Mouse (Mus musculus) embryonic fibroblast, embryonic 13.5 days (primary cell): Measurements from ENCODE around the gene Nip7. TPM values are rescaled to one million over a fixed set of nuclear protein-coding genes. Genes with fewer than 3 reads are reported as not detected.
A peak's percentile ranks its signal among the peaks of the same experiment; 100 is the strongest.
"Not testable (repeated sequence)": the region's sequence is repeated elsewhere in the genome, so short reads cannot be mapped to it uniquely, and the experiment has no call there.

Experiments used
- H3K27ac ChIP-seq: 2 replicates; pipeline ENCODE4 v1.5.1; 2012; ENCODE audit warnings: low read length, control low read depth, inconsistent platforms; ENCODE audit not compliant: insufficient read depth
- H3K4me1 ChIP-seq: 2 replicates; pipeline ENCODE4 v1.6.1; 2011; ENCODE audit warnings: low read length; ENCODE audit not compliant: control insufficient read depth, insufficient read depth
- H3K4me3 ChIP-seq: 2 replicates; pipeline ENCODE4 v1.5.1; 2011; ENCODE audit warnings: mild to moderate bottlenecking, control low read depth, low read length; ENCODE audit not compliant: insufficient read depth
- CTCF ChIP-seq: IDR thresholded peaks from 2 replicates; pipeline ENCODE4 v1.5.1; 2011; ENCODE audit warnings: mild to moderate bottlenecking, control low read depth, low read length, moderate library complexity, borderline replicate concordance; ENCODE audit not compliant: insufficient read depth
- POLR2A ChIP-seq: IDR thresholded peaks from 2 replicates; pipeline ENCODE4 v1.6.1; 2011; ENCODE audit warnings: low read depth, mild to moderate bottlenecking, control low read depth, low read length, moderate library complexity
- polyA plus RNA-seq: library from polyadenylated mRNA; stranded (reverse); fragments of >200 nt; gene quantifications from 2 replicates; pipeline ENCODE4 v1.2.4, GENCODE M21; 2011; ENCODE audit warnings: low read depth; ENCODE audit not compliant: missing spikeins, insufficient read length

The Nip7 gene
- polyA plus RNA-seq, 1 experiment = 71.2 TPM

GRCm38 (mm10) chr8:107096366-107097036, 39.8 kb downstream of the Nip7 start, which contains the start of gene Terf2:
TSS of gene Terf2 (minus strand) at chr8:107096547.
- TF ChIP-seq CTCF (no peak), POLR2A (peak; percentile 54)
- peaks cover 6% of the 10 kb centered on the region; the same call in 1 of the 2 replicates for H3K4me1 ChIP-seq
- H3K4me3 ChIP-seq = peak within 1 kb of the TSS; percentile 99
- peak within 1 kb of the TSS; percentile 57 for H3K27ac ChIP-seq

- Histone ChIP-seq H3K4me3 (no peak overlapping the region), H3K27ac (peak overlapping the region; percentile 78), H3K4me1 (no peaks in the 10 kb centered on the region)
- TF ChIP-seq POLR2A = no peak
- TF ChIP-seq CTCF = no peak
These were observed 44.0 kb downstream of the Nip7 start for GRCm38 (mm10) chr8:107100635-107101034.

GRCm38 (mm10) chr8:107104547-107104946, 47.9 kb downstream of the Nip7 start:
- Histone ChIP-seq H3K4me1 (no peaks in the 10 kb centered on the region; the same call in 1 of the 2 replicates), H3K4me3 (no peak overlapping the region), H3K27ac (no peak overlapping the region)
- peak; percentile 83 for TF ChIP-seq CTCF
- no peak for TF ChIP-seq POLR2A

- not testable (repeated sequence) for H3K4me3 ChIP-seq, H3K27ac ChIP-seq, H3K4me1 ChIP-seq
These were observed 51.4 kb downstream of the Nip7 start for GRCm38 (mm10) chr8:107108089-107108488.

- H3K4me3 ChIP-seq = no peak overlapping the region
- no peak overlapping the region for H3K27ac ChIP-seq
- no peak for TF ChIP-seq CTCF
- no peak for TF ChIP-seq POLR2A
- H3K4me1 ChIP-seq = no peaks in the 10 kb centered on the region; the same call in 1 of the 2 replicates
These were observed 52.5 kb downstream of the Nip7 start for GRCm38 (mm10) chr8:107108978-107109720.

- TF ChIP-seq CTCF (no peak), POLR2A (no peak)
- Histone ChIP-seq H3K4me3 (no peak overlapping the region), H3K27ac (no peak overlapping the region), H3K4me1 (no peaks in the 10 kb centered on the region; the same call in 1 of the 2 replicates)
These were observed 53.2 kb downstream of the Nip7 start for GRCm38 (mm10) chr8:107109816-107110435.

Other genes starting within 250 kb of the Nip7 start
- gene Has3, start 186.6 kb upstream of the Nip7 start, polyA plus RNA-seq = 0.16 and 0.47 TPM in 2 replicates
- 46.9 and 57.5 TPM in 2 replicates for gene Utp4, start 163.2 kb upstream of the Nip7 start, polyA plus RNA-seq
- 18.9 and 23.3 TPM in 2 replicates for gene Sntb2, start 121.1 kb upstream of the Nip7 start, polyA plus RNA-seq
- gene Vps4a, start 25.7 kb upstream of the Nip7 start, polyA plus RNA-seq = 47.0 and 48.3 TPM in 2 replicates
- 4.4 and 5.5 TPM in 2 replicates for gene Pdf, start 8.3 kb upstream of the Nip7 start, polyA plus RNA-seq
- gene Cog8, start 188 bp upstream of the Nip7 start, polyA plus RNA-seq = 31.0 TPM in 2 replicates
- gene Tmed6, start 8.8 kb downstream of the Nip7 start, polyA plus RNA-seq = not detected in 2 replicates
- 28.0 and 35.7 TPM in 2 replicates for gene Terf2, start 39.7 kb downstream of the Nip7 start, polyA plus RNA-seq
- 95.0 and 110 TPM in 2 replicates for gene Cyb5b, start 93.8 kb downstream of the Nip7 start, polyA plus RNA-seq
- 89.1 and 108 TPM in 2 replicates for gene Nfat5, start 236.6 kb downstream of the Nip7 start, polyA plus RNA-seq